Mouse (Mus musculus) erythroblast, embryonic 14.5 days (primary cell): ENCODE results near the gene Tm7sf3. TPM values are rescaled to one million over a fixed set of nuclear protein-coding genes. Genes with fewer than 3 reads are reported as not detected.

Experiments
- H3K27me3 ChIP-seq: 2 replicates; pipeline ENCODE4 v1.6.1; 2012; ENCODE audit warnings: inconsistent platforms; ENCODE audit not compliant: control insufficient read depth
- H3K36me3 ChIP-seq: 2 replicates; pipeline ENCODE4 v1.6.1; 2012; ENCODE audit warnings: mild to moderate bottlenecking, inconsistent platforms; ENCODE audit not compliant: control insufficient read depth
- H3K4me1 ChIP-seq: 2 replicates; pipeline ENCODE4 v1.6.1; 2012; ENCODE audit warnings: inconsistent platforms; ENCODE audit not compliant: control insufficient read depth
- H3K4me3 ChIP-seq: replicated peaks from 2 replicates; pipeline ENCODE3; 2012; ENCODE audit warnings: moderate library complexity, mild to moderate bottlenecking, inconsistent platforms
- H3K9me3 ChIP-seq: 2 replicates; pipeline ENCODE4 v1.6.1; 2012; ENCODE audit warnings: low read length, inconsistent platforms, mixed read lengths; ENCODE audit not compliant: control insufficient read depth
- GATA1 ChIP-seq: IDR thresholded peaks from 2 replicates; pipeline ENCODE4 v1.6.1; 2012; ENCODE audit warnings: low read length, inconsistent platforms, mixed read lengths
- TAL1 ChIP-seq: IDR thresholded peaks from 3 replicates; pipeline ENCODE4 v1.6.1; 2012; ENCODE audit warnings: low read length, inconsistent platforms, mixed read lengths
- polyA plus RNA-seq: library from polyadenylated mRNA; stranded (reverse); fragments of >175 nt; gene quantifications from 2 replicates; pipeline ENCODE4 v1.2.3, GENCODE M21; 2012

Tm7sf3 gene
- 0.41 and 0.97 TPM in 2 replicates for polyA plus RNA-seq

DNA sequence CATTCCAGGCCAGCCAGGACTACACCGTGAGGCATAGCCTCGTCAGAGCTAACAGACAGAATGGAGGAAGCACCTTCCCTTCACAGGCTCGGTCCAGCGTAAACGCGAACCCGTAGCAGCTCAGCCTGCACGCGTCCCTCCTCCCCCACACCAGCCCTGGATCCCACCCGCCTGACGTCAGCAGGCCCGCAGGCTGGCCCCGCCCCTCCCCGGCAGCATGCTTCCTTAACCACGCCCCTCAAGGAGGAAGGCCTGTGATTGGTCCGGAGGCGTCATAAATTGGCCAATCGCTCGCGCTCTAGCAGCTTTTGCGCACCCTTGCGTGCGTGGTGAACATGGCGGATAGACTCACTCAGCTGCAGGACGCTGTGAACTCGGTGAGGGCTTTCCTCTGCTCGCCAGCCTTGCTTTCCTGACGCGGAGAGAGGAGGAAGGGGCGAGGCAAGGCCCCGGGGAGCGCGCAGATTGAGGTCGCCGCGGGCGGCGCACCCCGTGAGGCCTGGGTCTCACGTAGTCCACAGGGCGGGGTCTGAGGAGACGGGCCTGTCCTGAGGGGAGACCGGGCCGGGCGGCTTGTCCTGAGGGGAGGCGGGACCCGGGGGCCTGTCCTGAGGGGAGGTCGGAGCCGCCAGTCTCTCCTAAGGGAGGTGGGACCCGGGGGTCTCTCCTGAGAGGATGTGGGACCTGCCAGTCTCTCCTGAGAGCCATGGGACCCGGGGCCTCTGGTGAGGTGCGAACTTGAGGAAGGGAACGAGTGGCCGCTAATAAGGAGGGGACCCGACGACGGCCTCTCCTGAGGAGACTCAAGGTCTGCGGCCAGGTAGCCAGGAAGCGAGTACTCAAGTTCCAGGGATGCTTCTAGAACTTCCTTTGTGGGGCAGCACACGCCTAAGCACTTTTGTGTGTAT lies at the start of gene Tm7sf3, which contains the start of gene Med21:
Gene Tm7sf3, minus strand, starts transcription at position 549 of the 908 bp plus-strand sequence.
Gene Med21, plus strand, starts transcription at position 272 of the 908 bp plus-strand sequence.
- H3K4me3 ChIP-seq = peak within 1 kb of the TSS; percentile 73
- TF ChIP-seq GATA1 (no peak), TAL1 (no peak)
- H3K27me3 ChIP-seq = no peaks in the 10 kb centered on the region
- H3K4me1 ChIP-seq = peaks cover 51% of the 10 kb centered on the region
- H3K9me3 ChIP-seq = no peaks in the 10 kb centered on the region
- H3K36me3 ChIP-seq = peaks cover 4% of the 10 kb centered on the region

DNA sequence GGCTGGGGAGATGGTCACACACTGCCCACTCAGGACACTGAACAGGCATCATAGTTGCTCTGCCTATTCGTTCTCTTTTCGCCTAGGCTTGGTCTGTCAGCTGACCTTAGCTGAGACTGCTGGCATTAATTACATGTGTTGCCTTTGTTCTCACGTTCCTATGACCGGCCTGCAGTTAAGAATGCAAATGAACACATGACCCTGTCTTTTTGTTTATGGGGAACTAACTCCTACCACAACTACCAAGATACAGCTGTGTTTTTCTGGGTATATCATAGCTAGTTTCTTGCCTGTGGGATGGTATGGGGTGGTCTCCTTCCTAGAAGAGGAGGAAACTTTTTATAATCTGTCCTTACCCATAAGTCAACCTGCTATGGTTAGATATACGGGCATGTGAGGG lies 46.2 kb upstream of the Tm7sf3 start:
- Histone ChIP-seq H3K4me3 (no peak overlapping the region), H3K27me3 (no peaks in the 10 kb centered on the region)

DNA sequence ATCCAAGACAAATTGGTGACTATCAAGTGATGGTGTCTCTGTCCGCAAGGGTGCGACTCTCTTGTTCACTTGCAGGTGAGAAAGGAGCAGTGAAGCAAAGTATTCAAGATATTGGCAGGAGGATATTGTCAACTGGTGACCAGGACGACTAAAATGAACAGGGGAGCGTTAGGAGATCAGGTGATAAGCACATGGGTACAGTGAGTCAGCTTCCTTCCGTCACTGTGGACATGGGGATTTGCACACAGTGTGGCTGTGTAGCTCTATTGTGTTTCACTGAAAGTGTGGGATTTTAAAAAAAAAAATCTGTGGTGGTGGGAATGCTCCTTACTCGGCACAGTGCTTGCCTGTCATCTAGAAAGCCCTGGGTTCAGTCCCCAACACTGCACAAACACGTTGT lies 45.4 kb upstream of the Tm7sf3 start:
- no peak for TF ChIP-seq GATA1
- TF ChIP-seq TAL1 = no peak
- Histone ChIP-seq H3K27me3 (no peaks in the 10 kb centered on the region), H3K36me3 (no peaks in the 10 kb centered on the region), H3K9me3 (no peaks in the 10 kb centered on the region), H3K4me3 (no peak overlapping the region), H3K4me1 (peaks cover 8% of the 10 kb centered on the region)

More for the DNA sequence above, 46.2 kb upstream of the Tm7sf3 start:
- no peaks in the 10 kb centered on the region for H3K9me3 ChIP-seq
- H3K4me1 ChIP-seq = peaks cover 8% of the 10 kb centered on the region
- no peaks in the 10 kb centered on the region for H3K36me3 ChIP-seq
- TF ChIP-seq TAL1 = no peak
- no peak for TF ChIP-seq GATA1

DNA sequence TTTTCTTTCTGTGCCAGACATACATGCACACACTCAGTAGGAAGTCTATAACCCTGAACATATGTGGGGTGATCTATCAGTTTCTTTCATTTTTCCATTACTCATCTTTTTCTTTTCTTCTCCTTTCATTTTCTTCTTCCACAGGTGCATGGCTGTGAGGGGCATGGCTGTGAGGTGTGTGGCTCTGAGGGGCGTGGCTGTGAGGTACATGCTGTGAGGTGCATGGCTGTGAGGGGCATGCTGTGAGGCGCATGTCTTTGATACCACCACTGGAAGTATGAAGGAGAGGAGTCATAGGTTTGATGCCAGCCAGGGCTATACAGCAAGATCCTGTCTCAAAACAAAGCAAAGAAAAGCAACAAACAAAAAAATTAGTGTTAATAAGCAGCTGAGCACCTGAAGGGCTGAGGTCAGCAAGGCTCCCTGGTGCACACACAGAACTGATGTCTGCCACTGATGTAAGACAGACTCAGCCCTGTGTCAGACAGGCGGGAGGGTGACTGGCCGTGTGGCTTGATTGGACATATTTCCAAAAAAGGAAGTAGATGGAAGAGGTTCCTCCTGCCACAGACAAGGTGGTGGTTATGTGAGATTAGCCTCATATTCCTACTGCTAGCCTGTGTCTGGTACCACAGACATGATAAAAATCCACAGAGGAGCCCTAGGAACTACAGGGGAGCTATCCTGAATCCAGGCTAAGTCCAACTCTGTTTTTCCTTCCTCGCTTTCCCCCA lies 44.0 kb upstream of the Tm7sf3 start:
- Histone ChIP-seq H3K27me3 (no peaks in the 10 kb centered on the region), H3K4me1 (peaks cover 8% of the 10 kb centered on the region), H3K9me3 (no peaks in the 10 kb centered on the region), H3K4me3 (no peak overlapping the region), H3K36me3 (no peaks in the 10 kb centered on the region)
- TF ChIP-seq TAL1 (no peak), GATA1 (no peak)

DNA sequence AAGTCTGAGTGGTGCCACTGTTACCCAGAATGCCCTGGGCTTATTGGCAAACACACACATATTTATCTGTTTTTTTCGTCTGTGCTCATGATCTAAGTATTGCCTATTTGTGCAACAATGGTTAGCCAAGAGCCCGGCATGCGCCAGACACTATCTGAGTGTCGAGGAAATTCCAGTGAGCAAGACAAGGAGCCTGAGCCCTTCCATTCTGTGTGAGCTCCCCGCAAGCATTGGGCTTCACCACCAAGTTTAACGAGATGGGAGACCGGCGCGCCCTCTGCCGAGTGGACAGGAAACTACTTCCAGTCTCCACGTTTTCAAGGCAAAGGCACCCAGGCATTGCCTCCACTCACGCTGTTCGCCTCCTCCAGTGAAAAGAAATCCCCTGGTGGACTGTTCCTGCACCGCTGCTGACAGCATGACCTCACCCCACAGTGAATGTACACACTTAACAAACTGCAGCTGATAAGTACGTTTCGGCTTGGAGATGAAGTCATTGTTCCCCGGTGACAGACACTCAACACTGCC lies 43.2 kb upstream of the Tm7sf3 start:
- Histone ChIP-seq H3K9me3 (no peaks in the 10 kb centered on the region), H3K4me3 (no peak overlapping the region), H3K36me3 (no peaks in the 10 kb centered on the region), H3K4me1 (peaks cover 8% of the 10 kb centered on the region), H3K27me3 (no peaks in the 10 kb centered on the region)
- TF ChIP-seq GATA1 (no peak), TAL1 (no peak)

DNA sequence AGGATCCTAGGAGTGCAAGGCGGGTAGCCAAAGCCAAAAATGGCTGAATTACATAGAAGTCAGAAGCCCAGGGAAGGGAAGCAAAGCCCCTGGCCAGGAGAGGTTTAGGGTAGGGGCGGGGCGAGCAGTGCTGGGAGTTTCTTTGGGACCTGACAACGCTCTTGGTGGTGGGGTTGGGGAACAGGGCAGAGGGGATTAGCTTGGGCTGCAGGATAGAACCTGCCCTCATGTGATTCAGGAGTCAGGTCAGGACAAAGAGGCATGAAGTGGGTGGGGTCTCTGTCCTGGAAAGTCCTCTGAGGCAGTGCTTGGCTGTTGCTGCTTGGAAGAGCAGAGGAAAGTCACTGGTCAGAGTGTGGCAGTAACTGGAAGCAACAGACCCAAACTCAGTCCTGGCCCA lies 41.3 kb upstream of the Tm7sf3 start:
- no peak for TF ChIP-seq TAL1
- no peak for TF ChIP-seq GATA1
- H3K27me3 ChIP-seq = no peaks in the 10 kb centered on the region
- H3K9me3 ChIP-seq = no peaks in the 10 kb centered on the region
- H3K36me3 ChIP-seq = no peaks in the 10 kb centered on the region
- H3K4me1 ChIP-seq = peaks cover 8% of the 10 kb centered on the region
- H3K4me3 ChIP-seq = no peak overlapping the region

DNA sequence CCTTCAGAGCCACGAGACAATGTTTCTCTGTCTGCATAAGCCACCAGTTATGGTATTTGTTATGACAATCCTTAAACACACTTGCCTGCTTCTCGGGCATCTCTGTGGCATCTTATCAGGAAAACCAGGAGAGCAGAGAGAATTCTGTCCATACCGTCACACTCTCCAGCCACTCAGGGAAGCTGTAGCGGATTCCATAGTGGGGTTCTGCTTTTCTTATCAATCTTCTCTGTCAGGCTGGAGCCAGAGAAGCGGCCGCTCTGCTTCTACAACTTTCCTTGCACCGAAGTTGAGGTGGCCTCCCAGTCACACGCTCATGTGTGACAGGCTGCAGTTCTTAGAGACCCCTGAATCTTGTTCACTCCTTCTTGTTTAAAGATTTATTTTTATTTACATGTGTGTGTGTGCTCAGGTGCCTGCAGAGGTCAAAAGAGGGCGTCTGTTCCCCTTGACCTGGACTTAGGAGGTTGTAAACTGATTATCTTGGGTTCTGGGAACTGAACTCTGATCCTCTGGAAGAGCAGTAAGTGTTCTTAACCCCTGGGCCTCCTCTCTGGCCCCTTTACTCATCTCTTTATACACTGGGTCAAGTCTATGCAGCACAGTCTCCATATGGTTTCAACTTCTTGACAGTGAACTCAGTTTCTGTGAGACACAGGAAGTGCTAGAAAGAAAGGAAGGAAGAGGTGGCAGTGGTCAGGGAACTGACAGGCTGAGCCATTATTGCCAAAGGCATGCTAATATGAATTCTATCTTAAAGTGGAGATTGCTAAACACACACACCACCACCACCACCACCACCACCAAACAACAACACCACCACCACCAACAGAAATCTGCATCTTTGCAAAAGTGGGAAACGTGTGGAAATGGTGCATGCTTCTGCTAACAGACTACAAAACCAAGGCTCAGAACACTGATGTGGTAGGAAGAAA lies 35.8 kb upstream of the Tm7sf3 start:
- no peak overlapping the region for H3K4me3 ChIP-seq
- no peak for TF ChIP-seq GATA1
- no peak for TF ChIP-seq TAL1
- H3K9me3 ChIP-seq = no peaks in the 10 kb centered on the region
- no peaks in the 10 kb centered on the region for H3K4me1 ChIP-seq
- H3K36me3 ChIP-seq = no peaks in the 10 kb centered on the region
- H3K27me3 ChIP-seq = no peaks in the 10 kb centered on the region; the same call in 1 of the 2 replicates

DNA sequence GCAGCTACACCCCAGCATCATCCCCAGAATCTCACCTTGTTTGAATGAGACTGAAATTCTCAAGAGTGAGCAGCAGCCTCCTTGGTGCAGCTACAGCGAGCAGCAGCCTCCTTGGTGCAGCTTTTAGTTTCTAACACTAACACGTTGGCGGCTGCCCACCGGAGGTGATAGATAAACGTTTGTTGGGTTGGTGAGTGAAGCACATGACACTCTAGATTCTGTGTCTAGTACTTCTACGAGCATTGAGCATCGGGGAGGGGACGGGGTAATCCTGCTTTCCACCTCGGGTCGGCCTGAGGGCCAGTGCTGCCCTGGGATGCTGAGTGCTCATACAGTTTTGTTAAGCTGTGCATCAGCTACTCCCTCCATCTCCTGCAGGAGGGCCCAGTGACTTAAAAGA lies 34.3 kb upstream of the Tm7sf3 start:
- no peak overlapping the region for H3K4me3 ChIP-seq
- no peaks in the 10 kb centered on the region; the same call in 1 of the 2 replicates for H3K27me3 ChIP-seq
- TF ChIP-seq GATA1 = no peak
- no peak for TF ChIP-seq TAL1
- no peaks in the 10 kb centered on the region for H3K36me3 ChIP-seq
- H3K4me1 ChIP-seq = no peaks in the 10 kb centered on the region
- H3K9me3 ChIP-seq = no peaks in the 10 kb centered on the region
